Mouse (Mus musculus) liver, postnatal 0 days (tissue): ENCODE data around the gene Scyl3. TPM values are rescaled to one million over a fixed set of nuclear protein-coding genes. Genes with fewer than 3 reads are reported as not detected.

Experiments used
- ATAC-seq: fragments of 200-750 bp; cut with Nextera tagmentation; 2 replicates; pipeline ENCODE4 v1.8.0; 2017; ENCODE audit warnings: mild to moderate bottlenecking, moderate library complexity
- DNase-seq: peaks from one replicate; pipeline ENCODE4 v3.0.0-alpha.2; 2016
- H3K27ac ChIP-seq: fragments of 300-500 bp; sonication (generic); 2 replicates; pipeline ENCODE4 v1.5.1; 2014; ENCODE audit warnings: antibody characterized with exemption, moderate library complexity, mild to moderate bottlenecking, low read depth
- H3K27me3 ChIP-seq: fragments of 300-500 bp; sonication (generic); 2 replicates; pipeline ENCODE4 v1.6.1; 2014; ENCODE audit warnings: low read length, control low read depth, mixed read lengths; ENCODE audit not compliant: insufficient read depth
- H3K36me3 ChIP-seq: fragments of 300-500 bp; sonication (generic); replicated peaks from 2 replicates; pipeline ENCODE4 v1.6.1; 2014; ENCODE audit warnings: mild to moderate bottlenecking, control low read depth, low read length, moderate library complexity, mixed read lengths; ENCODE audit not compliant: insufficient read depth
- H3K4me1 ChIP-seq: fragments of 300-500 bp; sonication (generic); 2 replicates; pipeline ENCODE4 v1.6.1; 2014; ENCODE audit warnings: antibody characterized with exemption, mild to moderate bottlenecking, control low read depth; ENCODE audit not compliant: insufficient read depth
- H3K4me2 ChIP-seq: fragments of 300-500 bp; sonication (generic); 2 replicates; pipeline ENCODE4 v1.6.1; 2014; ENCODE audit warnings: low read depth, mild to moderate bottlenecking, low read length, moderate library complexity, mixed read lengths
- H3K4me3 ChIP-seq: fragments of 300-500 bp; sonication (generic); 2 replicates; pipeline ENCODE4 v1.5.1; 2014; ENCODE audit warnings: low read depth, low read length
- H3K9ac ChIP-seq: fragments of 300-500 bp; sonication (generic); replicated peaks from 2 replicates; pipeline ENCODE4 v1.6.1; 2014; ENCODE audit warnings: mild to moderate bottlenecking, moderate library complexity
- H3K9me3 ChIP-seq: fragments of 300-500 bp; sonication (generic); 2 replicates; pipeline ENCODE4 v1.6.1; 2016; ENCODE audit warnings: mild to moderate bottlenecking, control low read depth, low read length, mixed read lengths
- CTCF ChIP-seq: sonication (generic); IDR thresholded peaks from 2 replicates; pipeline ENCODE4 v1.5.1; 2016; ENCODE audit warnings: antibody characterized with exemption, low read depth
- EP300 ChIP-seq: IDR thresholded peaks from 2 replicates; pipeline ENCODE4 v1.6.1; 2016; ENCODE audit warnings: antibody characterized with exemption, low read depth, mild to moderate bottlenecking
- WGBS: fragments of 180-500 bp; shearing (Covaris S2); extraction: QIAGEN DNeasy Blood & Tissue Kit; methylation state at CpG from one replicate; pipeline ENCODE4 v1.1.7; 2014; ENCODE audit not compliant: insufficient replicate concordance; 5-methylcytosine and 5-hydroxymethylcytosine counted together
- polyA plus RNA-seq: library from polyadenylated mRNA; unstranded; fragments of >200 nt; fragmentation: Nextera tagmentation; extraction: Ambion mirVana; gene quantifications from 2 replicates; pipeline ENCODE4 v1.2.1, GENCODE M21; 2015

Scyl3 gene
- 9.6 and 10.0 TPM in 2 replicates for polyA plus RNA-seq

DNA sequence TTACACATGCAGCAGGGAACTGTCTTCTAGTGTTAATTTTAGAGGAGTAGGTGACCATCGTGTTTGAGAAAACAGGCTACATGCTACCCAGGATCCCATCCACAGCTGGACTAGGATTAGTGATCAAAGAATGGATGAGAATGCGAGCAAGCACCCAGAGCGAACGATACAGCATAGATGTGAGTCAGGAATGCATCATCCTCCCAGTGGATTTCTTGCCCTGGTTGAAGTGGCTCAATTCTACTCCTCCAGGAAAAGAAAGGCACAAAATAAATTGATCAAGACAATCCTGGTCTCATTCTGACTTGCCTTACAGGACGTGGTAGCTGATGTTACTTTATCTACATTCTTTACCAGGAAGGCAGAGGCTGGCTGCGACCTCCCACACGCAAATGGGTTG, at the start of gene Scyl3:
TSS of gene Scyl3 (plus strand) at position 255 of the 400 bp plus-strand sequence.
- 75% methylated on average over 7 of the region's 7 CpGs for WGBS
- TF ChIP-seq CTCF: no peak
- TF ChIP-seq EP300: no peak
- ATAC-seq: no peak

DNA sequence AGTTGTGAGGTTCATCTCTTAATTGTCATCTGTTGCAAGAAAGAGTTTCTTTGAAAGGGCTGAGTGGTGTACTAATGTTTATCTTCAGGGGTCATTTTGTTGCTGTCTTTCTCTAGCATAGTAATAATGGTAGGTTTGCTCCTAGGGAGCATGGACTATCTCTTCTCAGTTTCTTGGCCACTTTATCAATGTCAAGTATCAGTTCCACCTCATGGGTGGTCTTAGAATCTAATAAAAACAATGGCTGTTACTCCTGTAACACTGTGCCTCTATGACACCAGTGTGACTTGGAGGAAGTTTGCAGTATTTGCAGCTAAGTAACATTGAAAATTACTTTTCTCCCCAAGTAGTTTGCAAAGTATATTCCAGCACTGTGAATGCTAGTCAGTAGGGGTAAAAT, 39.3 kb upstream of the Scyl3 start:
- Histone ChIP-seq H3K27me3 (no peaks in the 10 kb centered on the region), H3K4me3 (no peak overlapping the region), H3K4me1 (no peaks in the 10 kb centered on the region), H3K9ac (no peak overlapping the region), H3K9me3 (no peaks in the 10 kb centered on the region), H3K4me2 (no peak overlapping the region), H3K27ac (no peak overlapping the region), H3K36me3 (no peaks in the 10 kb centered on the region)
- DNase-seq (no peak), ATAC-seq (no peak)
- TF ChIP-seq EP300: no peak
- TF ChIP-seq CTCF: no peak

More for the DNA sequence above, at the start of gene Scyl3:
- Histone ChIP-seq H3K4me3 (peak within 1 kb of the TSS; percentile 96), H3K4me1 (peaks cover 21% of the 10 kb centered on the region), H3K27me3 (no peaks in the 10 kb centered on the region), H3K27ac (peak within 1 kb of the TSS; percentile 85), H3K36me3 (0 out of 2 replicates have a peak, but pooled peaks cover 4% of the 10 kb centered on the region), H3K9ac (peak within 1 kb of the TSS; percentile 97), H3K4me2 (peak within 1 kb of the TSS; percentile 77), H3K9me3 (no peaks in the 10 kb centered on the region)
- DNase-seq: no peak

DNA sequence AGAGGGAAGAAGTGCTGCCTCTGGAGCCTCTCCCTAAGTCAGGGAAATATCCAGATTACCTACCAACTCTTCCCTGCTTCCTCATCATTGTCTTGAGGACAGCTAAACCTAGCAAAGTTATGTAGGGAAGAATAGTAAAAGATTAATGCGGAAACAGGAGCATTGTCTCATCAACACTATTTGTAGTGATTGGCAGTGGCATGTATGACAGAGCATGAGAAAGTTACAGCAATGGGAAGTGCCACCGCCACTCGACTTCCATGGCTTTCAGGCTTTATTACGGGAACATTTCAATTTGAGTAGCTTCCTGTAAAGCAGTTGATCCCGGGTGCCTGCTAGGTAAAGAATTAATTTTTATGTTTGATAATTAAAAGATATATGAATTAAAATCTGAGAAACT, 35.6 kb upstream of the Scyl3 start:
- DNase-seq: no peak
- H3K27me3 ChIP-seq: no peaks in the 10 kb centered on the region
- H3K27ac ChIP-seq: no peak overlapping the region
- H3K9me3 ChIP-seq: no peaks in the 10 kb centered on the region
- no peaks in the 10 kb centered on the region for H3K36me3 ChIP-seq
- ATAC-seq: no peak
- no peaks in the 10 kb centered on the region for H3K4me1 ChIP-seq
- no peak overlapping the region for H3K9ac ChIP-seq
- H3K4me2 ChIP-seq: no peak overlapping the region
- TF ChIP-seq CTCF (no peak), EP300 (no peak)
- 84% methylated on average over 5 of the region's 5 CpGs for WGBS
- H3K4me3 ChIP-seq: no peak overlapping the region

DNA sequence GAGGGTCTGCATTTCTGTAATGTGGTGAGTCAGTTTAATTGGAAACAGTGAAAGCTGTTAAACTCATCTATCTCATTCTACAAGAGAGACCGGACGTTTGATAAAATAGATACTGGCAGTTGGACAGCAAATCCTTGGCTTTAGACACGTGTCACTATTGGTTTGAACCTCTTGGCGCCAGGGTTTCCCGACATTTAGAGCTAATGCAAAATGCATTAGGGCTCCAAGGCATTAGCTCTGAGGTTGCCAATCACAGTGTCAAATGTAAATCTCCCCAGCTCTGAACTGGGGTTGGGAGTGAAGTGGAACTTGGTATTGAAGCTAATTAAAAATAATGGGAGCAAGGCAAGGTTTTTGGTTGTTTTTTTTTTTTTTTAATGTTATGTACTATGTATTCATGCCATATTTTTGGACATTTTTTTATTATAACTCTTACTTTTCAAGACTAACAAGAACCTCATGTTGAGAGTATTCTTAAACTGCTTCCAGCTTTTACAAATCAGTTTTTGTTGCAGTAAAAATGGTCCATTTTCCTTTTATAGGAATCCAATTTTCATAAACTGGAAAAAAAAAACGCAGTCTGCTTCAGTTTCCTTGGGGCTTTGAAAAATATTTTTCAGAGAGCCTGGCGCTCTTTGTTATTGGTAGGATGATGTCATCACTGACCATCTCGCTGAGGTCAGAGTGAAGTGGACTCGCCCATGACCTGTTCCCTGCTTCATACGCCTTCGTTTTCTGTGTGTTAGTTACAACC, 34.9 kb upstream of the Scyl3 start:
- Histone ChIP-seq H3K27ac (no peak overlapping the region), H3K9me3 (no peaks in the 10 kb centered on the region), H3K9ac (no peak overlapping the region), H3K4me3 (no peak overlapping the region), H3K36me3 (no peaks in the 10 kb centered on the region), H3K4me2 (no peak overlapping the region), H3K27me3 (no peaks in the 10 kb centered on the region), H3K4me1 (no peaks in the 10 kb centered on the region)
- TF ChIP-seq CTCF (no peak), EP300 (no peak)
- WGBS: 83% methylated on average over 11 of the region's 11 CpGs
- DNase-seq: no peak
- ATAC-seq: no peak

DNA sequence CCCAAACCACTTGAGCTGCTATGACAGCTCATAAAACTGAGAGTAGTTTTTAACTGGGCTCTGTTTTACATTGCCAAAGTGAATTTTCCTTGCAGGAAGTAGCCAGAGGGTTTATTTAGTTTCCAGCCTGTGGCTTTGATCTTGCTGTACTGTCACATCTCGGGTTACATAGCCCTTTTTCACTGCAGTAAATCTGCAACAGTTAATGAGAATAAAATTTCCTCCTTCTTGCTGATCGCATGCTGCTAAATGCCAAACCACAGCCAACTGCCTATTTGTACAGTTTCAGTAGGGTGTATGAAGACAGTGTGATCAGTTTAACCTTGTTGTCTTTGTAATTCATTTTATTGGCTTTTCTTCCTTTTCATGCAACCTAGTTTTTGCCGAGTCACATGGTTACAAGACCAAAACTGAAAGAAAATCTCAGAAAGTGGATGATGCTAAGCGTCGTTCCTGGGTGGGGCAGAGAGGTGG, 30.6 kb upstream of the Scyl3 start:
- no peak overlapping the region for H3K4me2 ChIP-seq
- no peaks in the 10 kb centered on the region for H3K27me3 ChIP-seq
- H3K4me1 ChIP-seq: no peaks in the 10 kb centered on the region
- no peaks in the 10 kb centered on the region for H3K36me3 ChIP-seq
- TF ChIP-seq CTCF (no peak), EP300 (no peak)
- no peak overlapping the region for H3K9ac ChIP-seq
- no peak overlapping the region for H3K27ac ChIP-seq
- H3K4me3 ChIP-seq: no peak overlapping the region
- no peaks in the 10 kb centered on the region for H3K9me3 ChIP-seq
- WGBS: 74% methylated on average over 5 of the region's 5 CpGs
- ATAC-seq (no peak), DNase-seq (no peak)

DNA sequence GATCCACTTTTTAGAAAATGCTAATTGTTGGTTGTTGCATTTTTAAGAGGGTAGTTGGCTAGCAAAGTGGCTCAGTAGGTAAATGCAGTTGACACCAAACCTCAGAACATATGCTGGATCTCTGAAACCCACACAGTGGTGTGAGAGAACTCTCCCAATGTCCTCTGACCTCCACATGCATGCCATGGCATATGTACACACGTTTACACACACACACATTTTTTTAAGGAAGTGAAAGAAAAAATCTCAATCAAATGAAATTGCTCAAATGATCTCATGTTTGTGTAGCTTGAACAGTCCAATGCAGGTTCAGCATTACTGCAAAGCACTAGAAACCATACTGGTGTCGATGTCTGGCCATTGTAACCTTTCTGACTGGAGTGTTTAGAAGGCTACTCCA, 29.3 kb upstream of the Scyl3 start:
- H3K36me3 ChIP-seq: no peaks in the 10 kb centered on the region
- H3K4me2 ChIP-seq: no peak overlapping the region
- H3K4me3 ChIP-seq: no peak overlapping the region
- H3K27me3 ChIP-seq: no peaks in the 10 kb centered on the region
- DNase-seq (no peak), ATAC-seq (no peak)
- no peak for TF ChIP-seq CTCF
- TF ChIP-seq EP300: no peak
- no peaks in the 10 kb centered on the region for H3K4me1 ChIP-seq
- H3K27ac ChIP-seq: no peak overlapping the region
- 77% methylated on average over 2 of the region's 2 CpGs for WGBS
- no peaks in the 10 kb centered on the region for H3K9me3 ChIP-seq
- no peak overlapping the region for H3K9ac ChIP-seq
